Mouse (Mus musculus): ENCODE measurements around the gene Dnajb5. TPM values are rescaled to one million over a fixed set of nuclear protein-coding genes. Genes with fewer than 3 reads are reported as not detected.

The Dnajb5 gene
- polyA plus RNA-seq, 2 experiments = 7.4 to 16.9 TPM

- H3K4me3 ChIP-seq (replicated peaks; ENCODE audit: low read length) = no peak overlapping the region
- peaks cover 9% of the 10 kb centered on the region for H3K4me1 ChIP-seq (ENCODE audit: control insufficient read depth, insufficient read depth, low read length)
- no peak for ATAC-seq (ENCODE audit: low FRiP score, low read depth)
- H3K27me3 ChIP-seq (ENCODE audit: control insufficient read depth, insufficient read depth, low read length) = peaks cover 6% of the 10 kb centered on the region; the same call in 1 of the 2 replicates
- no peak for DNase-seq (ENCODE audit: low spot score)
- TF ChIP-seq POLR2A (IDR thresholded peaks at IDR 0.05; ENCODE audit: borderline replicate concordance, extremely low read depth, insufficient read depth, insufficient read length) = no peak
- H3K9ac ChIP-seq (ENCODE audit: low read depth, low read length, severe bottlenecking) = no peak overlapping the region
- H3K4me2 ChIP-seq (replicated peaks; ENCODE audit: low read depth, low read length, severe bottlenecking) = no peak overlapping the region
- no peaks in the 10 kb centered on the region for H3K9me3 ChIP-seq (ENCODE audit: control insufficient read depth, low read length)
- no peak overlapping the region for H3K27ac ChIP-seq (replicated peaks; ENCODE audit: low read depth, low read length)
- WGBS = 62% methylated on average over 10 of the region's 10 CpGs
- no peaks in the 10 kb centered on the region for H3K36me3 ChIP-seq (ENCODE audit: control insufficient read depth, insufficient read depth, low read length)
Measured at GRCm38 (mm10) chr4:42946733-42947290, 2.8 kb upstream of the Dnajb5 start.

GRCm38 (mm10) chr4:42948527-42948926, 1.1 kb upstream of the Dnajb5 start:
- H3K4me1 ChIP-seq (ENCODE audit: control insufficient read depth, insufficient read depth, low read length) = peaks cover 9% of the 10 kb centered on the region
- 42% methylated on average over 13 of the region's 13 CpGs for WGBS
- H3K36me3 ChIP-seq (ENCODE audit: control insufficient read depth, insufficient read depth, low read length) = no peaks in the 10 kb centered on the region
- DNase-seq (ENCODE audit: low spot score) = no peak
- H3K4me3 ChIP-seq (replicated peaks; ENCODE audit: low read length) = no peak overlapping the region
- no peak overlapping the region for H3K27ac ChIP-seq (replicated peaks; ENCODE audit: low read depth, low read length)
- no peak for ATAC-seq (ENCODE audit: low FRiP score, low read depth)
- no peak for TF ChIP-seq POLR2A (IDR thresholded peaks at IDR 0.05; ENCODE audit: borderline replicate concordance, extremely low read depth, insufficient read depth, insufficient read length)
- peaks cover 6% of the 10 kb centered on the region; the same call in 1 of the 2 replicates for H3K27me3 ChIP-seq (ENCODE audit: control insufficient read depth, insufficient read depth, low read length)
- H3K9me3 ChIP-seq (ENCODE audit: control insufficient read depth, low read length) = no peaks in the 10 kb centered on the region
- H3K4me2 ChIP-seq (replicated peaks; ENCODE audit: low read depth, low read length, severe bottlenecking) = no peak overlapping the region
- no peak overlapping the region for H3K9ac ChIP-seq (ENCODE audit: low read depth, low read length, severe bottlenecking)

- H3K4me2 ChIP-seq (replicated peaks; ENCODE audit: low read depth, low read length, severe bottlenecking) = peak overlapping the region; percentile 75
- H3K36me3 ChIP-seq (ENCODE audit: control insufficient read depth, insufficient read depth, low read length) = no peaks in the 10 kb centered on the region
- H3K9me3 ChIP-seq (ENCODE audit: control insufficient read depth, low read length) = no peaks in the 10 kb centered on the region
- 7% methylated on average over 14 of the region's 14 CpGs for WGBS
- H3K4me3 ChIP-seq (replicated peaks; ENCODE audit: low read length) = peak overlapping the region; percentile 85
- ATAC-seq (ENCODE audit: low FRiP score, low read depth) (no peak), DNase-seq (ENCODE audit: low spot score) (no peak)
- peaks cover 6% of the 10 kb centered on the region; the same call in 1 of the 2 replicates for H3K27me3 ChIP-seq (ENCODE audit: control insufficient read depth, insufficient read depth, low read length)
- no peak overlapping the region for H3K9ac ChIP-seq (ENCODE audit: low read depth, low read length, severe bottlenecking)
- no peak for TF ChIP-seq POLR2A (IDR thresholded peaks at IDR 0.05; ENCODE audit: borderline replicate concordance, extremely low read depth, insufficient read depth, insufficient read length)
- no peak overlapping the region for H3K27ac ChIP-seq (replicated peaks; ENCODE audit: low read depth, low read length)
- H3K4me1 ChIP-seq (ENCODE audit: control insufficient read depth, insufficient read depth, low read length) = peaks cover 9% of the 10 kb centered on the region
Measured at GRCm38 (mm10) chr4:42949051-42949675, 451 bp upstream of the Dnajb5 start.

GRCm38 (mm10) chr4:42950065-42950558, 498 bp downstream of the Dnajb5 start:
- H3K4me3 ChIP-seq (replicated peaks; ENCODE audit: low read length) = peak overlapping the region; percentile 85
- peak overlapping the region; percentile 75 for H3K4me2 ChIP-seq (replicated peaks; ENCODE audit: low read depth, low read length, severe bottlenecking)
- peak; percentile 88 for DNase-seq (ENCODE audit: low spot score)
- H3K27ac ChIP-seq (replicated peaks; ENCODE audit: low read depth, low read length) = peak overlapping the region; percentile 86
- peak; percentile 86 for ATAC-seq (ENCODE audit: low FRiP score, low read depth)
- peaks cover 6% of the 10 kb centered on the region; the same call in 1 of the 2 replicates for H3K27me3 ChIP-seq (ENCODE audit: control insufficient read depth, insufficient read depth, low read length)
- WGBS = 0% methylated on average over 18 of the region's 27 CpGs
- H3K9me3 ChIP-seq (ENCODE audit: control insufficient read depth, low read length) = no peaks in the 10 kb centered on the region
- H3K9ac ChIP-seq (ENCODE audit: low read depth, low read length, severe bottlenecking) = peak overlapping the region; percentile 89
- no peaks in the 10 kb centered on the region for H3K36me3 ChIP-seq (ENCODE audit: control insufficient read depth, insufficient read depth, low read length)
- H3K4me1 ChIP-seq (ENCODE audit: control insufficient read depth, insufficient read depth, low read length) = peaks cover 9% of the 10 kb centered on the region
- no peak for TF ChIP-seq POLR2A (IDR thresholded peaks at IDR 0.05; ENCODE audit: borderline replicate concordance, extremely low read depth, insufficient read depth, insufficient read length)

- H3K4me1 ChIP-seq (ENCODE audit: control insufficient read depth, insufficient read depth, low read length) = peaks cover 9% of the 10 kb centered on the region
- no peak overlapping the region for H3K4me2 ChIP-seq (replicated peaks; ENCODE audit: low read depth, low read length, severe bottlenecking)
- H3K9me3 ChIP-seq (ENCODE audit: control insufficient read depth, low read length) = no peaks in the 10 kb centered on the region
- peaks cover 3% of the 10 kb centered on the region; the same call in 1 of the 2 replicates for H3K36me3 ChIP-seq (ENCODE audit: control insufficient read depth, insufficient read depth, low read length)
- TF ChIP-seq POLR2A (IDR thresholded peaks at IDR 0.05; ENCODE audit: borderline replicate concordance, extremely low read depth, insufficient read depth, insufficient read length) = no peak
- ATAC-seq (ENCODE audit: low FRiP score, low read depth) = no peak
- no peak overlapping the region for H3K4me3 ChIP-seq (replicated peaks; ENCODE audit: low read length)
- 0 out of 2 replicates have a peak overlapping the region, but pooled peaks have one; percentile 25 for H3K9ac ChIP-seq (ENCODE audit: low read depth, low read length, severe bottlenecking)
- no peak for DNase-seq (ENCODE audit: low spot score)
- peaks cover 6% of the 10 kb centered on the region; the same call in 1 of the 2 replicates for H3K27me3 ChIP-seq (ENCODE audit: control insufficient read depth, insufficient read depth, low read length)
- no peak overlapping the region for H3K27ac ChIP-seq (replicated peaks; ENCODE audit: low read depth, low read length)
- WGBS = 49% methylated on average over 11 of the region's 11 CpGs
Measured at GRCm38 (mm10) chr4:42951206-42952195, 1.9 kb downstream of the Dnajb5 start.
